Comparison of ENCODE assay signal across 11 mouse cellular contexts in the genomic region with DNA sequence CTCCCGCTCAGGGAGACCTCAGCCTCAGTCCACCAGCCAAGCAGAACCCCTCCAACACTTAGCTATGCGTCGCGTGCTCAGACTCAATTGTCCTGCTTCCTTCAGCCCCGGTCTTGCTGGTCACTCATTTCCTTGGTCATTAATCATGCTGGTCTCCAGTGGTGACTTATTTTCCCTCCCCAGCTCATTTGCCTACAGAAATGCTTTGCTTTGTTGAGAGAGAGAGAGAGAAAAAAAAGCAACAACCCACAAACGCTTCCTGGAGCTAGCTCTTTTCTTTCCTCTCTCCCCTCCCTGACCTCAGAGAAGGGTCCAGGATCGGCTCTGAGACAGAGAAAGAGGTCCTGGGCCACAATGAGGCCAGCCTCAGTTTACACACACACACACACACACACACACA.
DNase-seq lines count a peak whose midpoint lies in the region; ATAC-seq and TF ChIP-seq lines count a peak whose summit lies in the region.
"Had no signal": no experiment of that assay in that cellular context is flagged by ENCODE, and none has a peak within 500 bp of the region (broad histone marks: within the 10 kb centered on the region; RNA-seq: fewer than 3 reads in every experiment).

No protein-coding gene starts in this region.

- no peak for TF ChIP-seq POLR2A in lung, adult 2 months (IDR thresholded peaks at IDR 0.05; ENCODE audit: borderline replicate concordance, extremely low read depth, low read depth, low read length)
- TF ChIP-seq POLR2A in small intestine, adult 2 months (IDR thresholded peaks at IDR 0.05; ENCODE audit: low read depth, low read length), result no peak

- H3K4me1 ChIP-seq in lung, embryonic 14.5 days (ENCODE audit: insufficient read depth), result peaks cover 29% of the 10 kb centered on the region
- H3K4me1 ChIP-seq in lung, adult 2 months (ENCODE audit: control insufficient read depth, insufficient read depth, low read length), result peaks cover 3% of the 10 kb centered on the region
- peaks cover 16% of the 10 kb centered on the region for H3K4me1 ChIP-seq in liver, embryonic 13.5 days (replicated peaks)
- peaks cover 5% of the 10 kb centered on the region; the same call in 1 of the 2 replicates for H3K4me1 ChIP-seq in small intestine, adult 2 months (ENCODE audit: control insufficient read depth, insufficient read depth, insufficient read length, low read length)

- H3K27me3 ChIP-seq in lung, embryonic 14.5 days (ENCODE audit: insufficient read depth, low read length), result no peaks in the 10 kb centered on the region
- H3K27me3 ChIP-seq in liver, embryonic 13.5 days, result no peaks in the 10 kb centered on the region
- no peaks in the 10 kb centered on the region for H3K27me3 ChIP-seq in small intestine, adult 2 months (ENCODE audit: control insufficient read depth, insufficient read depth, low read length)

- no peak overlapping the region for H3K9ac ChIP-seq in lung, embryonic 14.5 days
- H3K9ac ChIP-seq in liver, embryonic 13.5 days, result no peak overlapping the region
- H3K9ac ChIP-seq: hindbrain, embryonic 12.5 days had no signal

- peak overlapping the region; percentile 29; the same call in 1 of the 2 replicates for H3K4me2 ChIP-seq in lung, embryonic 14.5 days
- H3K4me2 ChIP-seq in liver, embryonic 13.5 days, result no peak overlapping the region
- H3K4me2 ChIP-seq: hindbrain, embryonic 12.5 days had no signal

- no peaks in the 10 kb centered on the region for H3K9me3 ChIP-seq in lung, embryonic 14.5 days (ENCODE audit: low read depth, low read length)
- no peaks in the 10 kb centered on the region for H3K9me3 ChIP-seq in liver, embryonic 13.5 days (replicated peaks)
- H3K9me3 ChIP-seq: hindbrain, embryonic 12.5 days had no signal

- peak overlapping the region; percentile 86; the same call in 1 of the 2 replicates for H3K27ac ChIP-seq in lung, embryonic 14.5 days (ENCODE audit: low read depth)
- H3K27ac ChIP-seq in liver, embryonic 13.5 days, result peak overlapping the region; percentile 23
- peak overlapping the region; percentile 66; the same call in 1 of the 2 replicates for H3K27ac ChIP-seq in small intestine, adult 2 months (ENCODE audit: insufficient read depth, low read depth, low read length)
- H3K27ac ChIP-seq: hindbrain, embryonic 12.5 days had no signal

- peak; percentile 22 for DNase-seq in adrenal gland, postnatal 14 days
- no peak for DNase-seq in adrenal gland, postnatal 36 days
- peak; percentile 68 for DNase-seq in lung, embryonic 14.5 days
- DNase-seq in lung, adult 2 months, result no peak
- DNase-seq in liver, embryonic 13.5 days, result no peak
- no peak for DNase-seq in ovary, adult 18-20 months (ENCODE audit: low spot score)
- DNase-seq: cerebellum, postnatal 10 days; midbrain, embryonic 14.5 days had no signal

- ATAC-seq in lung, embryonic 14.5 days (ENCODE audit: insufficient read depth), result no peak
- ATAC-seq in liver, embryonic 13.5 days (ENCODE audit: low read depth), result 0 out of 2 replicates have a peak, but pooled peaks have one; percentile 5
- no peak for ATAC-seq in erythroid progenitor cell, adult 5-6 weeks (replicated peaks; ENCODE audit: low FRiP score, poor library complexity, severe bottlenecking)

- no peak overlapping the region for H3K4me3 ChIP-seq in lung, embryonic 14.5 days (ENCODE audit: low read depth, low read length)
- no peak overlapping the region for H3K4me3 ChIP-seq in lung, adult 2 months (replicated peaks; ENCODE audit: extremely low read depth, low read depth, low read length)
- H3K4me3 ChIP-seq in liver, embryonic 13.5 days (replicated peaks), result no peak overlapping the region
- no peak overlapping the region for H3K4me3 ChIP-seq in small intestine, adult 2 months (ENCODE audit: low read depth, low read length)
- H3K4me3 ChIP-seq: hindbrain, embryonic 12.5 days had no signal

- no peaks in the 10 kb centered on the region for H3K36me3 ChIP-seq in lung, embryonic 14.5 days (ENCODE audit: insufficient read depth)
- H3K36me3 ChIP-seq in liver, embryonic 13.5 days, result no peaks in the 10 kb centered on the region
- H3K36me3 ChIP-seq in small intestine, adult 2 months (ENCODE audit: control insufficient read depth, insufficient read depth, low read length), result no peaks in the 10 kb centered on the region
- H3K36me3 ChIP-seq: hindbrain, embryonic 12.5 days had no signal

- WGBS in lung, embryonic 14.5 days, result 16% methylated on average over 7 of the region's 7 CpGs
- WGBS in lung, adult 2 months, result 32% methylated on average over 7 of the region's 7 CpGs
- 10% methylated on average over 7 of the region's 7 CpGs for WGBS in liver, embryonic 13.5 days (ENCODE audit: insufficient replicate concordance)
- WGBS in small intestine, adult 2 months, result 35% methylated on average over 7 of the region's 7 CpGs

- TF ChIP-seq CTCF in lung, embryonic 14.5 days (IDR thresholded peaks at IDR 0.05; ENCODE audit: low read depth), result no peak
- no peak for TF ChIP-seq CTCF in lung, adult 2 months (IDR thresholded peaks at IDR 0.05; ENCODE audit: insufficient read depth, low read length)
- TF ChIP-seq CTCF in small intestine, adult 2 months (IDR thresholded peaks at IDR 0.05; ENCODE audit: extremely low read depth, insufficient read length, insufficient replicate concordance, low read depth, low read length), result no peak

Comparison
In these comparisons a context has a peak if more than half of its experiments do, and no peak if none do; other contexts are left out.
1. DNase-seq: peak in adrenal gland, postnatal 14 days (single experiment) and lung, embryonic 14.5 days (single experiment); none in adrenal gland, postnatal 36 days (0 of 2), lung, adult 2 months (single experiment), liver, embryonic 13.5 days (single experiment) and ovary, adult 18-20 months (single experiment).
2. H3K27ac ChIP-seq: peak in every context shown above with its lines; median percentile 86 in lung, embryonic 14.5 days; 66 in small intestine, adult 2 months; 23 in liver, embryonic 13.5 days.